Mouse (Mus musculus) T-helper 1 cell (primary cell): Measurements from ENCODE around the gene Igf2bp2.

Experiments used
- in situ Hi-C: fragments of 300-600 bp; cut with MboI, MseI; formaldehyde crosslinking; loops from one replicate; pipeline ENCODE4 v1.15.1; 2025; ENCODE audit warnings: high pct_unique_total_duplicates

Gene Igf2bp2

DNA sequence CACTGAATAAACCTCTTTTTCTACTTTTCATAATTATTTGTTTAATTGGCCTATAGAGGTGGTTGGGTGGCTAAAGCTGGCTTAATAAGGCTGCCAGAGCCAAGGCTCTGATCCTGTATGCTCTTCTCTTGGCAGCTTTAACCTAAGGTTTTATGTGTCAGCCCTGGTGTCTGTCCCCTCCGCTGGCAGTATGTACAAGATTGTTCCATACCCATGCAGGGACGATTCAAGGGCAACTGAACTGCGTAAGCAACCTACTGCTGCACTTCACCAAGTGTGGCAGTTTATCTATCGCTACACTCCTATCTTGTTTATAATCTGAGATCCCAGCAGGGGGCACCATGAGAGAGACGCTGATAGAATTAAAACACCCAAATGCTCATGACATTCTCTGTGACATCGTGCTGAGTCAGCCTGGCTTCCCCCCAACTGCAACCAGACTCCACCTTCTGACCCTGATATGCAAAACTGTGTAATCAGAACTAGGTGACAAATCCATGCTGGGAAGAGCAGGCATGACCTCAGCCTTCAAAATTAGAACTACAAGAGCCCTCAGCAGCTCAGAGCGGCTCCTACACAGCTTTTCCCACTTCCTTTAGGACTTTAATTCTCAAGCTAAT is 55.1 kb downstream of the Igf2bp2 start:
- in situ Hi-C loops = no loop called here

DNA sequence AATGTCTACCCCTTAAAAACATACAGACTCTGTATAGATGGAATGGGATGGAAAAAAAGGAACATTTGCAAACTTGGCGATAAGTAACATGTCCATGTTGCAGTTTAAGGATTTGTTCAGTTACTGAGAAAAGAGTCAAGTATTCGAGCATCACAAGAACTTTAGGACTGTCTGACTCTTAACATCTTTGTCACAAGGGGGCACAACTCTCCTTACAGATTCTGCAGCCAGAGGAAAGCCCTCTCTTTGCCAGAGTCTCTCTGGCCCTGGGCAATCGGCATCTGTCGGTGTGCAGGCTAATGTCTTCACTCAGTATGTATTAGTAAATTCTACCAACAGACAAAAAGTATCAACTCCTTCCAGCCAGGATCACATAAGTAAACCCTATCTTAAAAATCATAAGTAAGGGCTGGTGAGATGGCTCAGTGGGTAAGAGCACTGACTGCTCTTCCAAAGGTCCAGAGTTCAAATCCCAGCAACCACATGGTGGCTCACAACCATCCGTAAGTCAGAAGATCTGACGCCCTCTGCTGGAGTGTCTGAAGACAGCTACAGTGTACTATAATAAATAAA is 57.0 kb downstream of the Igf2bp2 start:
- in situ Hi-C loops = no loop called here

DNA sequence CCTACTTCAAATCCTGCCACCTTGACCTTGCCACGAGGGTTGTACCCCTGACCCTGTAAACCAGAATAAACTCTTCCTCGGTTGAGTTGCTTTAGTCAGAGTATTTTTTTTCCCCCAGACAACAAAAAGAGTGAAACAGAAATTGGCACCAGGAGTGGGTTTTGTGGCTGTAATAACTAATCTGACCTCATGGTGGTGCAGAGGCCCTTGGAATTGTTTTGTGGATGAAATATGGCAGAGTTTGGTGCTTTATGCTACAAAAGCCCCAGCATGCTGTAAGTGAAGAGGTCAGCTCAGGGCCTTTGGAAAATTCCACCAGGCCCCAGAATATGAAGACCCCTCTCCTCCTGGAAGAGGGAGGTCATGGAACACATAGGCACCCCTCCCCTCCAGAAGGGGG is 63.0 kb downstream of the Igf2bp2 start:
- in situ Hi-C loops = no loop called here

DNA sequence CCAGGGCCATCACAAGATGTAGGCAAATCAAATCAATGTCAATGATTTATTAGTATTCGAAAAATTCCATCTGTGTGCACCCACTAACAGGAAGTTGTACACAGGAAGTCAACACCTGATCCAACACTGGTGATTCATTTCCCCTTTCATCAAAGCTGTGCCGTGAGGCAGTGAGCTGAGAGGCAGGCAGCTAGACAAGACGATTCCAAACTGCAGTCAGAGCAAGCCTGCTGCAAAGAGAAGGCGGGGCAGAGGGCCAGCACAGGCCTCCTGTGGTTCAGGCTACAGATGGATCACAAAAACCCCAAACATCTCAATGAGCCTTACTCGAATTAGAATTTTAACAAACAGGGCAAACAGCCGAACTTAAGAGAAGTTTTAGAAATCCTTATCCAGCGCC is 65.4 kb downstream of the Igf2bp2 start:
- in situ Hi-C loops = no loop called here

DNA sequence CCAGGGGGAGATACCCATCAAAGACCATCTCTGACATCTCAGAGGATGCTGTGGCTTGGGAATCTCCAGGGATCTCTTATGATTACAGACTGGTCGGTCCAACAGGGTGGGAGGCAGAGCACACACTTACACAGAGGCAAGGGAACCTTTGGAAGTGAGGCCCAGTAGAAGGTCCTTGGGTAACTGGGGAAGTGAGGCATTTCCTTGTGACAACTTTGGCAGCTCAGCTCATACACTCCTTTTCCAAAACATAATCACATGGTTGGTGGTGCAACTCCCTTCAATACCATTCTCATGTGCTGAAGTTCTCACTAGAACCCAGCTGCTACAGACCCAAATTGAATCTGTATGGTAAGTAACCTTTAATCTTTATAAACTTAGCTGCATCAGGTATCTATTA is 67.3 kb downstream of the Igf2bp2 start:
- in situ Hi-C loops = no loop called here

DNA sequence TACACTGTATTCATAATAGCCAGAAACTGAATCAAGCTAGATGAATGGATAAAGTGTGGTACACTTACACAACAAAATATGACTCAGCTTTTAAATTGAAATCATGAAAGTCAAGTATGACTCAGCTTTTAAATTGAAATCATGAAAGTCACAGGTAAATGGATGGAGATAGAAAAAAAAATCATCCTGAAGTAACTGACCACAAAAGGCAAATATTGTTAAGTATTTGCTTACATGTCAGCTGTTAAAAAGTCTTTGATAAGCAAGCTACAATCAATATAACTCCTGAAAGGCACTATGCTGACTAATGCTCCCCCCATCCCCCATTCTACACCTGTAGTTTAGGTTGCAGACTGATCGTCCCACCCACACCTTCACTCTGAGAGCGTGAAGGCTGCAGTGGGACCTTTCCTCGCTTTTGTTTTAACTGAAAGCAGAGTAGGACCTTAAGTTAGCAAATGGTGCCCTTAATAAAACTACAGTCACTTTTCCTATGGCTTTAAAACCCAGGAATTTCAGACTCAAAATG is 71.8 kb downstream of the Igf2bp2 start:
- in situ Hi-C loops = no loop called here

DNA sequence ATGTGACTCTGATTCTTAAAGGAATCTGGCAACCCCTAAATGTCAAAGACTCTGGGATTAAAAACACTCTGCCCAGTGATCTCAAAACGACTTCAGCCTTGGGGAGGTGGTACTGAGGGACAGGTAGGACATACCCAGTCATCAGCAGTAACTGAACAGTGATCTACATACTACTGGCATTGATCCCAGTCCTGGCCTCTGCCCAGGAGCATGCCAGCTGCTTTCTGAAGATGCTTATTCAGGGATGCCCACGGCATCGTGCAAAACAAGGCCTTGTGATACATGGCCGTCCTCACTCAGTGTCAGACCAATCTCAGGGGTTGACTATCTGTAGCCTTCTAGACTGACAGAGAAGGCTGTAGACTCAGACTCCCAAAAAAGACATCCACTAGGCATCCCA is 77.7 kb downstream of the Igf2bp2 start:
- in situ Hi-C loops = no loop called here

DNA sequence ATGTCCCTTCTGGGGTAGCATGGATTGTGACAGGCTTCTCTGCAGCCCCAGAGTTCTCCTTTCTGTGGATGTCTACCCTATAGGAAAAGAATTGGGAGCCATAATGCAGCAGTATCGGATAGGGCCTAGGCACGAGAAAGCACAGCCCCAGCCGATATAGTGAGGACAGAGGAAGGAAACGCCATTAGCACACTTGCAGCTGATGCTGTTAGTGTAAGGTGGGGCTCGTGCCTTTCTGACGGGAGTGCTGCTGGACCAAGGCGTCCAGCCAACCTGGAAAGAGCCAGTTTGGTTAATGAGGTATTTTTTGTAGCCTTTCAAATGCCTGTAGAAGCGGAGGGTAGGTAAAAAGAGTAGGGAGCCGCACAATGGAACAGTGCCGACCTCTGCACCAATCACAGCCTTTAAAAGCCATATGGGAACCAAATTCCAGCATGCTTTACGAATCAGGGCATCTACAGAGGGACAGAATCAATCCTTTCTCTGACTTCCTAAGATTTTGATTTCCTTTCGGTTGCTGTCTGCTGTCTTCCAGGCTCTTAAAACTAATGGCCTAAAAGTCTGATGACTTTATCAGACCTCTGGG is 82.9 kb downstream of the Igf2bp2 start:
- in situ Hi-C loops = no loop called here

DNA sequence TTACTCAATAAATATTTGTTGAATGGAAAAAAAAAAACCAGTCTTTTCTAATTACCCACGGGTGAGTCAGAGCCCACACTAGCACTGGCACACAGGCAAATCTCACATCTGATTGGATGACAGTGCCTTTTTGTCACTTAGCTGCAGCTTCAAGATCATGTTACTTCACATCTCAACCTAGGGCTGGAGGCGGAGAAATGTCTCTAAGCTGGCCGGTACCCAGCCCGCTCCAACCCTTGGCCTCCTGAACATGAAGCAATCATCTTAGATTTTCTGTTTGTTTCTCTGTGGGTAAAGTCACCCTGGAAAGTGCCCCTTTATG is 86.5 kb downstream of the Igf2bp2 start:
- in situ Hi-C loops = no loop called here

DNA sequence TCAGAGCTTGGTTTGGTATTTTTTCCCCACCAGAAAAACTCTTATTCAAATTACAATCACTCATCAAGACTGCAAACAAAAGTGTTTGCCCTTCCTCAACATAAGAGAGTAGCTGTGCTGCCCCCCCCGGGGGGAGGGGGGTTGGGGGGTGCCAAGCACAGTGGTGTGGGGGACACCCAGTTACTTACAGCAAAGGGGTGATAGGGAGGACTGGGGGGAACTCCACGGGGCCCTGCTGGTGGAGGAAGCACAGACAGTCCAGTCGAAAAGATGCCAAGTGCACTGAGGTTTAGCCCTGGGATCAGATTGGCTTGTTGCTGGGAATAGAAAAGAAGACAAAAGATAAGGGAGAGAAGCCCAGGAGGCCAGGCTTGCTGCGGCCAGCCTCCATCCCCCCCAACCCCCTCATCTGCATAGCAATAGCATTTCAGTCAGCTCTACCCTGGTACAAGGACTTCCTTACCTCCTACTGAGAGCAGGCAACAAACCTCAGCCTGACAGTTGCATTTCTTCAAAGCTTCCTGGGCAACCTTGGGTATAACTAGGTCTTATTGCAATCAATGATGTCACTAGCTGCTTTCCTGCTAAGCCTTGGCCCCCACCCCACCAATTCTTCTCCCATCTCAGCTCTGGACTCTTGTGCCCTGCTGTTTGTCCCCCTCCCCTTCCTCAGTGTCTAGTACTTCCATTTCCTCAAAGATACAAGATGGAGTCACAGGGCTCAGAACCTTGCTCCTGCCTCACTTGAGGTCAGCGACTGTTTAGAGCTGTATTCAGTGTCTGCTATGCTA is 87.1 kb downstream of the Igf2bp2 start:
- in situ Hi-C loops = no loop called here

DNA sequence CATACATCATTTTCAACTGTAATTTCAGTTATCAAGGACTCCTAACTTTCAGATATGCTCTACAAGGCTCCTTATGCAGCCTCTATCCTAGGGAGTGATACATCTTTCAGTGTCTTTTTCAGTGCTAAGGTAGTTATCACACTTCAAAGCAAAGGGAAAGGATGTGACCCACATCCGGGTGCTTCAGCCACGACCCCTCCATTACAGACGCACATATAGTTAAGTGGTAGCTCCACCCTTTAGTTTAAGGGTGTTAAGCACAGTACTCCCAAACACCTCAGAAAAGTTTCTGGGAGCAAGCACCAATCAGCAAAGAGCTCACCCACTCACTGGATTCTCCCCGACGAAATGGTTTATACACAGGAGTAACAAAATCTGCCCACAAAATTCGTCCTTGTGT is 88.0 kb downstream of the Igf2bp2 start:
- in situ Hi-C loops = no loop called here

DNA sequence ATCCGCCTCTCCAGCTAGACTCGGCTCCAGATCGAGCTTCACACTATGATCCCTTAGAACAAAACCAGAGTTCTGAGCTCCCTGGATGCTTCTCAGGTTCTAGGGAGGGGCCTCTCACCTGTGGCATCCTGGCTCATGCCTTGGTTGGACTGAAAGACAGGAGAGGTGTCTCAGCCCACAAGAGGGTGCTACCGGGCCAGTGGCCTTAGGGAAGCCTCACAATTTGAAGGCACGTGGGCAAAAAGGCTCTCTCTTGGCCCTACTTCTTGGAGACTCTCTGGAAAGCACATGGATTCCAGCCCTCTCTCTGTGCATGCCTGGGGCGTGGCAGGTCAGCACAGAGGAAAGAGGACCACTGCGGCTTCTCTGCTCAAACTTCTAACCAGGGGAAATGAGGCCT is 91.7 kb downstream of the Igf2bp2 start:
- in situ Hi-C loops = no loop called here

DNA sequence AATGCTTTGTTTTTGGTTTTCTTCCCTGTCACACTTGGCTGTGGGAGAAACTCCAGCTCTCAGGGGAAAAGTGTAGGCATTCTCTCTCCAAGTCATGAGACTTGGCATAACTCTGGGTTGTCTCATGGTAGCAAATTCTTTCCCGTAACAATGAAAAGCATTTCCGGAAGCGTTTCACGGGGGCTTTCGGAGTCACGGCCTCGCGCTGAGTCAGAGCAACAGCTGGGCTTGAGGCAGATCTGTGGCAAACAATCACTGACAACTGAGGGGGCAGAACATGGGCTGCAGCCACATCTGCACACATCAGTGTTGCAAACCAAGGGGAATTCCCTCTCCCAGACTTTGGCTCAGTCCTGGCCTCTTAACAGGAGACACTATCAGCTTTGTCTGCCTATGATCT is 95.7 kb downstream of the Igf2bp2 start:
- in situ Hi-C loops = no loop called here

DNA sequence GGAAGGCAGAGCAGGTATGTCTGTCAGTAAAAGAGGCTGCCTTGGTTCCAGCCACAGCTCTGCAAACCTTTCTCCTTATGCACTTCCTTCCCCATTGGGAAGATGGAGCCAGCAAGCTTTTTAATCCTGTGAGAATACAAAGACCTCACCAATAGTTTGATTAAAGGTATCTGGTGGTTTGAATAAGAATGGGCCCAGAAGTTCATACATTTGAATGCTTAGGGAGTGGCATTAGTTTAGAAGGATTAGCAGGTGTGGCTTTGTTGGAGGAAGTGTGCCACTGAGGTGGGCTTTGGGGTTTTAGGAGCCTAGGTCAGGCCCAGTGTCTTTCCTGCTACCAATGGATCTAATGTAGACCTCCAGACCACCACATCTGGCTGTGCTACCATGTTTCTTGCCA is 97.6 kb downstream of the Igf2bp2 start:
- in situ Hi-C loops = no loop called here

DNA sequence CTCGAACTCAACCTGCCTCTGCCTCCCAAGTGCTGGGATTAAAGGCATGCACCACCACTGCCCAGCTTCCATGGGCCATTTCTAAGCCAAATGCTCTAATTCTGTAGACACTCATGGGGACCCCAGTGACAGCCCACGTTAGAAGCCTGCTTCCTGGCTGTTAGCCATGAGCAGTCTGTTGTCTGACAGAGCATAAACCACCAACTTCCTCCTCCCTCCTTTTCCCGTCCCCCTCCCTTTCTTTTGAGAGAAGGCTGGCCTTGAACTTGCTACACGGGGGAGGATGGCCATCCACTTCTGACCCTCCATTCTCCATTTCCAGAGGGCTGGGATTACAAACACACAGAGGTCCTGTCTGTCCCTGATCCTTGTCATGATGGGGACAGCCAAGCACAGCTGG is 100.8 kb downstream of the Igf2bp2 start:
- in situ Hi-C loops = no loop called here

DNA sequence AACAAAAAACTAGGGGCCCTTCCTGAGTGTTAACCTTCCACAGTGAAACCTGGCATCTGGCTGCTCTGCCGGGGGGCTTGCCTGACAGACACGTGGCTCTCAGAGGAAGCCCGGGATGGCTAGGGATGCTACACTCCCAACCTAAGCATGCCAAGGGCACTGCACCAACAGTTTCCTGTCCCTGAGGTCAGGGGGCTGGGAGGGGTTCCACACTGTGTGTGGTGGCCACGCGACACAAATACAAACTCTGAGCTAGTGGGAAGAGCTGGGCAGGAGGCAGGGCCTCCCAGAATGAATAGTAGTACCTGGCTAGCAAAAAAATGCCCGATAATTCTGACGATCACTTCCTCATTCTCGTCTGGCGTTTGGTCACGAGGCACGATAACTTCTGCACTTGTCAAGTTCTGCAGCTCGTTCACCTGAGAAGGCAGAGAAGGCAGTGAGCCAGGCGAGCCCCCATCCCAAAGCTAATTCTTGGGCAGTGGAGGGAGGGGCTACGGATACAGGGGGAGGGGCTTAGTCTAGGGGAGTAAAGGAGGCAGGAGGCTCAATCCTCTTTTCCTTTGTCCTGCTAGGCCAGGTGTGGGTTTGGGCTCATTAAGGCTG is 101.4 kb downstream of the Igf2bp2 start:
- in situ Hi-C loops = no loop called here

DNA sequence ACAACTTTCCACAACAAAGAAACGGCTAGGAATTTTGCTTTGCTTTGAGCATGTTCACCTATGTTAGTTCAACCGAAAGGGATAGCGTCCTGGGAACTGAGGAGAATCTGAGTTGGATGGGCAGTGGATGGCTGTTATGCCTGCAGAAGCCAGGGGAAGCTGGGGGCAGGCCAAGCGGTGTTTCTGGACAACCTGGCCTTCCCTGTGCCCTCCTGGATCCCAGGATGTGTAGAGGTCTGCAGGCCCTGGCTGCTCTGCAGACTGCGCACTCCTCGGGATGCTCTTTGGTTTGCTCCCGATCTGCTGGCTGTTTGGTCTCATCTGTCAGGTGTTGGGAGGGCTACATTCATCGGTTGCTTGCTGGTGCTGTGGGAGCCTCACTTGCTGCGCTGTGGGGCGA is 102.7 kb downstream of the Igf2bp2 start:
- in situ Hi-C loops = no loop called here

DNA sequence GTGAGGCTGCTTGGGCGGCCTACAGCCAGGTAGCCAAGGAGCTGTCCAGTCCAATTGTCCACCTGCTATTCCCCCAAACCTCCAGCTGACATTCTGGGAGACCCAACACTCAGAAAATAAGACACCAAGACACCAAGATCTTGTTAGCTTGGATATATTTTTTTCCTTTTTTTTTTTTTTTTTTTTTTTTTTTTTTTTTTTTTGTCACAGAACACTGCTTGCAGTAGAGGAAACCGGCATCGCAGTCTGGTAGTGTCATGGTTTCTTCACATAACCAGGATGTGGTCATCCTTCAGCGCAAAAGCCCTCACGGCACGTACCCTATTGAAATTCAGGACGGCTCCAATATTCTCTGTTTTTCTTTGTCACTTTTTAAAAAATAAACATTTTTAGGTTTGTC is 104.2 kb downstream of the Igf2bp2 start:
- in situ Hi-C loops = no loop called here

DNA sequence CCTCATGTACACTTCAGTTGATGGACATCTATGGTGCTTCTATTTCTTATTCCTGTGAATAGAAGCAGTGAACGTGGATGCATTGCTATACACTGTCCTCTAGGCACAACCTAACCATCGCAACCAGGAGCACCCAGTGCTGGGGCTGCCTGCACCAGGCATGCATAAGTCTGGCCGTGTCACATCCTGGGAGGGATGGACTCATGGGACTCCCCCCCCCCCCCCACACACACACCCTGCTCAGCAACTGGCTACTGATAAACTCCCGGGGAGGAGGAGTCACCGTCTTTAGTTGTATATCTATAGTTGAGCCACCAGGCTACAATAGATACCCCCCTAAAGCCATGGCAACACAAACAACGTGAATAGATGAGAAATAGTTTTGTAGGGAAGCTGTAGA is 105.6 kb downstream of the Igf2bp2 start:
- in situ Hi-C loops = no loop called here

DNA sequence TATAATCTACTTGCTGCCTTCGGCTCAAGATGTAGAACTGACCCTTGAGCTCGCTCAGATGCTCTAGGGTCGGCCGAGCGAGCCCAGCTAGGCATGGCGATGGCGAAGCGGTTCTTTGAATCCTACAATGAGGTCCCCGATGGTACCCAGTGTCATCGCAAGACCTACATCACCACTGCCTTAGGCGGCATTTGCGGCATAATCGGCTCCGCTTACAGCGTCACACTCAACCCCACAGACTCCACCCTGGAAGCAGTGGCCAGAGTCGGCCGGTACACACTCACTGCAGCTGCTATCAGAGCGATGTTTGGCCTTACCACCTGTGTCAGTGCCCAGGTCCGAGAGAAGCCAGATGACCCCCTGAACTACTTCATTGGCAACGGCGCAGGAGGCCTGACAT is 109.7 kb downstream of the Igf2bp2 start:
- in situ Hi-C loops = no loop called here

DNA sequence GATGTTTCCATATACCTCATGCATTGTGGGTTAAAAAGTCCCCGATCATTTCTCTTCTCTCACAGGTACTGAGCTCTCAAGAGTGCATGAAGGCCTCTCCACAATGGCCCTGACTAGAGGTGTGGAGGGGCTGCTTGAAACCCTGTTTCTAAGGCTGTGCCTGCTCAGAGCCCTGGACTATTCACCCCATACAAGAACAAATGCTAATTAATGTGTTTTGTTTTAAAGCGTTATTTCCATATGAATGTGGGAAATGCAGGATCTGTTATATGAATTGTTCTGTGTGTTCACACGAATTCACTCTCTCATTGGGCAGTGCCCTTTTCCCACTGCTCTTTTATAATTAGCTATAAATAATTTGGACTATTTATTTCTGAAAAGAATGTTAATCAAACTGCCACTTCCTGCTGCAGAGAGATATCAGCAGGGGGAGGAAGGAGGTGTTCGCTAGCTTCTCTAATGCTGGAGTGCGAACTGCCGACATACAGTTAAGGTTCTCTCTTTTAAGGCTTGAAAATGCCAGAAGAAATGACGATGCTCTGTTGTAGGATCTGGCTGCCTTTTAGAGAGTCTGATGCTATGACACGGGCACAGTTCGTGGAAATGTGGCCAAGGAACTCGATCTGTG is 116.2 kb downstream of the Igf2bp2 start:
- in situ Hi-C loops = no loop called here

DNA sequence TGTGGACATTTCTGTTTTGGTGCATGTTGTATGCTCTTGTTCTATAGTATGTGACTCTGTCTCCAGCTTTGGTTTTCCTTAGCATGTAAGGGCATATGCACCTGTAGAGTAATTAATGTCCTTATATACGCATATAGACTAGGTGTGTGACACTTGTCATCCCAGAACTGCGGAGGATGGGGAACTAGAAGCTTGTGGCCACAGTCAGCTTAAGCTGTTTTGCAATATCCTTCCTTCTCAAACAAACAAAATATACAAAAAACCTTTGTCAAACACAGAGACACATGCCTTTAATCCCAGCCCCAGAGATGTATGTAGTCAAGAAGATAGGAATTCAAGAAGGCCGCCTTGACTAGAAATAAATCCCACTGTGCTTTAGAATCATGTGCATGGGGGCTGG is 117.2 kb downstream of the Igf2bp2 start:
- in situ Hi-C loops = no loop called here
